Mouse (Mus musculus) embryonic facial prominence, embryonic 13.5 days (tissue): Measurements from ENCODE around the gene Hephl1. TPM values are rescaled to one million over a fixed set of nuclear protein-coding genes. Genes with fewer than 3 reads are reported as not detected.
A peak's percentile ranks its signal among the peaks of the same experiment; 100 is the strongest.

Experiments used
- ATAC-seq: fragments of 200-750 bp; cut with Nextera tagmentation; 2 replicates; pipeline ENCODE4 v1.8.0; 2017; ENCODE audit warnings: low read depth; ENCODE audit not compliant: insufficient number of reproducible peaks, insufficient read depth, low FRiP score, low TSS enrichment
- H3K27ac ChIP-seq: fragments of 300-500 bp; sonication (generic); 2 replicates; pipeline ENCODE4 v1.5.1; 2015; ENCODE audit warnings: moderate library complexity, mild to moderate bottlenecking, inconsistent platforms
- H3K27me3 ChIP-seq: fragments of 300-500 bp; sonication (generic); 2 replicates; pipeline ENCODE4 v1.6.1; 2015; ENCODE audit warnings: mild to moderate bottlenecking, inconsistent platforms
- H3K36me3 ChIP-seq: fragments of 300-500 bp; sonication (generic); 2 replicates; pipeline ENCODE4 v1.6.1; 2015; ENCODE audit warnings: mild to moderate bottlenecking, inconsistent platforms
- H3K4me1 ChIP-seq: fragments of 300-500 bp; sonication (generic); 2 replicates; pipeline ENCODE4 v1.6.1; 2015; ENCODE audit warnings: inconsistent platforms
- H3K4me2 ChIP-seq: fragments of 300-500 bp; sonication (generic); 2 replicates; pipeline ENCODE4 v1.6.1; 2015; ENCODE audit warnings: moderate library complexity, mild to moderate bottlenecking, inconsistent platforms
- H3K4me3 ChIP-seq: fragments of 300-500 bp; sonication (generic); 2 replicates; pipeline ENCODE4 v1.5.1; 2015; ENCODE audit warnings: mild to moderate bottlenecking, inconsistent platforms
- H3K9ac ChIP-seq: fragments of 300-500 bp; sonication (generic); 2 replicates; pipeline ENCODE4 v1.6.1; 2015; ENCODE audit warnings: mild to moderate bottlenecking, inconsistent platforms
- H3K9me3 ChIP-seq: fragments of 300-500 bp; sonication (generic); 2 replicates; pipeline ENCODE4 v1.6.1; 2016; ENCODE audit warnings: inconsistent platforms
- WGBS: fragments of 180-500 bp; shearing (Covaris S2); methylation state at CpG from one replicate; pipeline ENCODE4 v1.1.7; 2015; ENCODE audit warnings: mixed read lengths; 5-methylcytosine and 5-hydroxymethylcytosine counted together
- polyA plus RNA-seq: library from polyadenylated mRNA; unstranded; fragments of >200 nt; fragmentation: Nextera tagmentation; extraction: Ambion mirVana; gene quantifications from 2 replicates; pipeline ENCODE4 v1.2.1, GENCODE M21; 2015

Hephl1 gene
- polyA plus RNA-seq, 1 experiment from 2014 or later, result 0.06 TPM

GRCm38 (mm10) chr9:15007566-15007965 is 104.3 kb downstream of the Hephl1 start:
- peaks cover 48% of the 10 kb centered on the region for H3K36me3 ChIP-seq
- no peak for ATAC-seq
- H3K9ac ChIP-seq, result no peak overlapping the region
- H3K27ac ChIP-seq, result no peak overlapping the region
- H3K4me3 ChIP-seq, result no peak overlapping the region
- H3K4me1 ChIP-seq, result peaks cover 21% of the 10 kb centered on the region
- 89% methylated on average over 14 of the region's 14 CpGs for WGBS
- H3K27me3 ChIP-seq, result no peaks in the 10 kb centered on the region
- H3K4me2 ChIP-seq, result no peak overlapping the region
- H3K9me3 ChIP-seq, result no peaks in the 10 kb centered on the region

- Histone ChIP-seq H3K4me1 (peaks cover 21% of the 10 kb centered on the region), H3K9ac (0 out of 2 replicates have a peak overlapping the region, but pooled peaks have one; percentile 37), H3K9me3 (no peaks in the 10 kb centered on the region), H3K36me3 (peaks cover 43% of the 10 kb centered on the region), H3K4me2 (peak overlapping the region; percentile 18; the same call in 1 of the 2 replicates), H3K27me3 (no peaks in the 10 kb centered on the region), H3K27ac (no peak overlapping the region), H3K4me3 (no peak overlapping the region)
- ATAC-seq, result no peak
- WGBS, result 35% methylated on average over 9 of the region's 9 CpGs
These were observed 107.6 kb downstream of the Hephl1 start for GRCm38 (mm10) chr9:15004298-15004685.

GRCm38 (mm10) chr9:15003676-15004297 is 108.1 kb downstream of the Hephl1 start:
- Histone ChIP-seq H3K9me3 (no peaks in the 10 kb centered on the region), H3K36me3 (peaks cover 38% of the 10 kb centered on the region), H3K4me2 (peak overlapping the region; percentile 18; the same call in 1 of the 2 replicates), H3K4me3 (no peak overlapping the region), H3K9ac (0 out of 2 replicates have a peak overlapping the region, but pooled peaks have one; percentile 37), H3K27ac (peak overlapping the region; percentile 41; the same call in 1 of the 2 replicates), H3K27me3 (no peaks in the 10 kb centered on the region), H3K4me1 (peaks cover 21% of the 10 kb centered on the region)
- whole genome bisulfite sequencing, result 29% methylated on average over 10 of the region's 10 CpGs
- ATAC-seq, result no peak

DNA sequence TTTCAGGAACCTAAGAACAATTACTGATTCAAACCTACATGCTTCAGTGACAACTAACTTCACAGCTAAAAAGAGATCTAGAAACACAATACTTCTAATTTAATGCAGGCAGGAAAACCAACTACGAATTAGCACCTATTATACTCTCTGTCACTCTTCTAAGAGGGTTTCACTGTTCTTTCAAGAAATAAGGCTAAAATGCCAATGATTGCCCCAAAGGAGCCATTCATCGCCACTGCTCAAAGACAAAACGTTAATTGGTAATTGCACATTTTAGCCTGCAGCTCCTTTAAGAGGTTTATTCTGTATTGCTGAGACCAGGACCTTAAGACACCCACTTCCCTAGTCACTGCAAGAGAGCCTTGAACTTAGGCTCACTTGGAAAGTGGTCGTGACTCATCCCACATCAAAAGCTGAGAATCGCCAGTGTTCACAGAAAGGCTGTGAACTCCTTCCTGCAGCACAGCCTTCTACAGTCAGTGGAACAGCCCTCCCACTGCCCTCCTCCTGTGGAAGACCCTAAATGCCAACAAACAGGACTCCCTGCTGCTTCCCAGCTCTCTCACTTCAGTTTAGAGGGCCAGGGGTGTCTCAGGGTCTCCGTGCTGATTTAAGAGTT is 108.8 kb downstream of the Hephl1 start:
- H3K27ac ChIP-seq, result 0 out of 2 replicates have a peak overlapping the region, but pooled peaks have one; percentile 41
- ATAC-seq, result no peak
- WGBS, result 28% methylated on average over 6 of the region's 6 CpGs

More for the DNA sequence above, 108.8 kb downstream of the Hephl1 start:
- H3K27me3 ChIP-seq, result no peaks in the 10 kb centered on the region
- H3K36me3 ChIP-seq, result peaks cover 35% of the 10 kb centered on the region
- H3K9ac ChIP-seq, result no peak overlapping the region
- no peak overlapping the region for H3K4me2 ChIP-seq
- H3K4me3 ChIP-seq, result no peak overlapping the region
- H3K9me3 ChIP-seq, result no peaks in the 10 kb centered on the region
- peaks cover 21% of the 10 kb centered on the region for H3K4me1 ChIP-seq

Other genes with a start within 250 kb of the Hephl1 start
- 0.44 TPM in 1 of 2 replicates, not detected in the other for gene Izumo1r, start 208.2 kb downstream of the Hephl1 start, polyA plus RNA-seq
- gene Panx1, start 66.6 kb downstream of the Hephl1 start, polyA plus RNA-seq, result 49.5 and 52.7 TPM in 2 replicates
- 4.2 and 4.3 TPM in 2 replicates for gene Vstm5, start 126.9 kb upstream of the Hephl1 start, polyA plus RNA-seq
- 31.6 and 33.2 TPM in 2 replicates for gene Med17, start 167.8 kb upstream of the Hephl1 start, polyA plus RNA-seq
- 96.0 and 106 TPM in 2 replicates for gene Taf1d, start 194.1 kb upstream of the Hephl1 start, polyA plus RNA-seq
- gene 4931406C07Rik, start 194.3 kb upstream of the Hephl1 start, polyA plus RNA-seq, result 13.8 TPM in 2 replicates
- 20.7 and 20.8 TPM in 2 replicates for gene Cep295, start 245.7 kb upstream of the Hephl1 start, polyA plus RNA-seq